ENCODE assay signal across 15 mouse cellular contexts in genomic region chr1:80061632-80062031, GRCm38 (mm10).
DNase-seq lines count a peak whose midpoint lies in the region; ATAC-seq lines count a peak whose summit lies in the region.
"Had no signal": no experiment of that assay in that cellular context is flagged by ENCODE, and none has a peak within 500 bp of the region (broad histone marks: within the 10 kb centered on the region; RNA-seq: fewer than 3 reads in every experiment).

No protein-coding gene starts in this region.

- H3K27ac ChIP-seq in forebrain, embryonic 13.5 days: no peak overlapping the region
- H3K27ac ChIP-seq in forebrain, embryonic 15.5 days (replicated peaks): no peak overlapping the region
- no peak overlapping the region; the same call in 1 of the 2 replicates for H3K27ac ChIP-seq in midbrain, embryonic 15.5 days
- H3K27ac ChIP-seq in midbrain, embryonic 13.5 days: no peak overlapping the region
- no peak overlapping the region for H3K27ac ChIP-seq in hindbrain, embryonic 16.5 days (ENCODE audit: low read depth, low read length)
- no peak overlapping the region for H3K27ac ChIP-seq in heart, embryonic 11.5 days (ENCODE audit: low read depth, low read length)

- H3K27me3 ChIP-seq in forebrain, embryonic 13.5 days: no peaks in the 10 kb centered on the region
- H3K27me3 ChIP-seq in forebrain, embryonic 15.5 days: no peaks in the 10 kb centered on the region
- no peaks in the 10 kb centered on the region for H3K27me3 ChIP-seq in midbrain, embryonic 15.5 days (replicated peaks)
- H3K27me3 ChIP-seq in midbrain, embryonic 13.5 days: no peaks in the 10 kb centered on the region
- H3K27me3 ChIP-seq in hindbrain, embryonic 16.5 days (replicated peaks; ENCODE audit: control insufficient read depth, insufficient read depth, low read length): no peaks in the 10 kb centered on the region
- no peaks in the 10 kb centered on the region for H3K27me3 ChIP-seq in heart, embryonic 11.5 days (ENCODE audit: control insufficient read depth, insufficient read depth, low read length)

- H3K4me2 ChIP-seq in forebrain, embryonic 13.5 days: no peak overlapping the region
- no peak overlapping the region for H3K4me2 ChIP-seq in forebrain, embryonic 15.5 days (replicated peaks)
- H3K4me2 ChIP-seq in midbrain, embryonic 15.5 days: no peak overlapping the region
- no peak overlapping the region for H3K4me2 ChIP-seq in midbrain, embryonic 13.5 days (replicated peaks)
- no peak overlapping the region for H3K4me2 ChIP-seq in hindbrain, embryonic 16.5 days (ENCODE audit: low read length)
- H3K4me2 ChIP-seq in heart, embryonic 11.5 days: no peak overlapping the region

- no peaks in the 10 kb centered on the region for H3K4me1 ChIP-seq in forebrain, embryonic 13.5 days
- H3K4me1 ChIP-seq in forebrain, embryonic 15.5 days: no peaks in the 10 kb centered on the region
- peaks cover 3% of the 10 kb centered on the region; the same call in 1 of the 2 replicates for H3K4me1 ChIP-seq in midbrain, embryonic 15.5 days
- no peaks in the 10 kb centered on the region for H3K4me1 ChIP-seq in midbrain, embryonic 13.5 days (replicated peaks)
- H3K4me1 ChIP-seq in hindbrain, embryonic 16.5 days (ENCODE audit: control insufficient read depth, insufficient read depth, low read depth, low read length): no peaks in the 10 kb centered on the region
- no peaks in the 10 kb centered on the region for H3K4me1 ChIP-seq in heart, embryonic 11.5 days (ENCODE audit: control insufficient read depth, insufficient read depth, low read length)

- 0 out of 2 replicates have a peak, but pooled peaks have one; percentile 24 for ATAC-seq in forebrain, embryonic 13.5 days
- no peak; the same call in 1 of the 2 replicates for ATAC-seq in forebrain, embryonic 15.5 days (replicated peaks)
- ATAC-seq in midbrain, embryonic 15.5 days (replicated peaks): peak; percentile 77
- ATAC-seq in midbrain, embryonic 13.5 days: no peak
- ATAC-seq in hindbrain, embryonic 16.5 days: peak; percentile 79
- ATAC-seq in monocyte, adult 5-6 weeks (replicated peaks; ENCODE audit: insufficient number of reproducible peaks, low FRiP score, low TSS enrichment, poor library complexity, severe bottlenecking): no peak
- ATAC-seq in heart, embryonic 11.5 days (replicated peaks; ENCODE audit: insufficient number of reproducible peaks, low FRiP score, low TSS enrichment): no peak
- ATAC-seq: activated CD4-positive, CD25-positive, alpha-beta regulatory T cell, adult 4 months; intestine, postnatal 0 days had no signal

- H3K36me3 ChIP-seq in forebrain, embryonic 13.5 days (ENCODE audit: poor library complexity, severe bottlenecking): no peaks in the 10 kb centered on the region
- no peaks in the 10 kb centered on the region for H3K36me3 ChIP-seq in forebrain, embryonic 15.5 days
- no peaks in the 10 kb centered on the region for H3K36me3 ChIP-seq in midbrain, embryonic 15.5 days (replicated peaks)
- no peaks in the 10 kb centered on the region for H3K36me3 ChIP-seq in midbrain, embryonic 13.5 days
- no peaks in the 10 kb centered on the region for H3K36me3 ChIP-seq in hindbrain, embryonic 16.5 days (ENCODE audit: control insufficient read depth, insufficient read depth, low read length)
- H3K36me3 ChIP-seq in heart, embryonic 11.5 days (ENCODE audit: control insufficient read depth, insufficient read depth, low read length): no peaks in the 10 kb centered on the region

- no peak overlapping the region for H3K4me3 ChIP-seq in forebrain, embryonic 13.5 days
- no peak overlapping the region for H3K4me3 ChIP-seq in forebrain, embryonic 15.5 days
- H3K4me3 ChIP-seq in midbrain, embryonic 15.5 days: no peak overlapping the region
- no peak overlapping the region for H3K4me3 ChIP-seq in midbrain, embryonic 13.5 days (replicated peaks)
- H3K4me3 ChIP-seq in hindbrain, embryonic 16.5 days (ENCODE audit: low read length): no peak overlapping the region
- H3K4me3 ChIP-seq in heart, embryonic 11.5 days (ENCODE audit: low read depth, low read length): no peak overlapping the region

- peak; percentile 48 for DNase-seq in mesoderm, embryonic 11.5 days (ENCODE audit: low read depth, low spot score)
- DNase-seq: cerebellum, postnatal 25 days; heart, postnatal 14 days; kidney, postnatal 10 days; lung, postnatal 14 days; right cerebral cortex, postnatal 4 days had no signal

- H3K9ac ChIP-seq in forebrain, embryonic 13.5 days: no peak overlapping the region
- H3K9ac ChIP-seq in forebrain, embryonic 15.5 days (replicated peaks): no peak overlapping the region
- H3K9ac ChIP-seq in midbrain, embryonic 15.5 days: no peak overlapping the region
- H3K9ac ChIP-seq in midbrain, embryonic 13.5 days (replicated peaks): no peak overlapping the region
- no peak overlapping the region for H3K9ac ChIP-seq in hindbrain, embryonic 16.5 days (ENCODE audit: low read depth, low read length)
- no peak overlapping the region for H3K9ac ChIP-seq in heart, embryonic 11.5 days (ENCODE audit: low read depth, low read length)

- H3K9me3 ChIP-seq in forebrain, embryonic 13.5 days (replicated peaks): no peaks in the 10 kb centered on the region
- H3K9me3 ChIP-seq in forebrain, embryonic 15.5 days: no peaks in the 10 kb centered on the region
- H3K9me3 ChIP-seq in midbrain, embryonic 15.5 days: no peaks in the 10 kb centered on the region
- no peaks in the 10 kb centered on the region for H3K9me3 ChIP-seq in midbrain, embryonic 13.5 days
- no peaks in the 10 kb centered on the region for H3K9me3 ChIP-seq in hindbrain, embryonic 16.5 days (ENCODE audit: control insufficient read depth, low read length)
- H3K9me3 ChIP-seq in heart, embryonic 11.5 days (replicated peaks; ENCODE audit: control insufficient read depth, low read length): no peaks in the 10 kb centered on the region

- 55% methylated on average over 7 of the region's 7 CpGs for WGBS in forebrain, embryonic 13.5 days
- 57% methylated on average over 7 of the region's 7 CpGs for WGBS in forebrain, embryonic 15.5 days
- 61% methylated on average over 7 of the region's 7 CpGs for WGBS in midbrain, embryonic 15.5 days
- 64% methylated on average over 7 of the region's 7 CpGs for WGBS in midbrain, embryonic 13.5 days
- 58% methylated on average over 7 of the region's 7 CpGs for WGBS in hindbrain, embryonic 16.5 days
- WGBS in heart, embryonic 11.5 days (ENCODE audit: insufficient replicate concordance): 81% methylated on average over 7 of the region's 7 CpGs

Comparison
In these comparisons a context has a peak if more than half of its experiments do, and no peak if none do; other contexts are left out.
1. ATAC-seq: peak in forebrain, embryonic 13.5 days (single experiment), midbrain, embryonic 15.5 days (single experiment) and hindbrain, embryonic 16.5 days (single experiment); none in forebrain, embryonic 15.5 days (single experiment), midbrain, embryonic 13.5 days (single experiment), monocyte, adult 5-6 weeks (single experiment) and heart, embryonic 11.5 days (single experiment).